Mouse (Mus musculus): Measurements from ENCODE around the gene Hoxd12. TPM values are rescaled to one million over a fixed set of nuclear protein-coding genes. Genes with fewer than 3 reads are reported as not detected.

The Hoxd12 gene
- polyA plus RNA-seq, 1 experiment: not detected

DNA sequence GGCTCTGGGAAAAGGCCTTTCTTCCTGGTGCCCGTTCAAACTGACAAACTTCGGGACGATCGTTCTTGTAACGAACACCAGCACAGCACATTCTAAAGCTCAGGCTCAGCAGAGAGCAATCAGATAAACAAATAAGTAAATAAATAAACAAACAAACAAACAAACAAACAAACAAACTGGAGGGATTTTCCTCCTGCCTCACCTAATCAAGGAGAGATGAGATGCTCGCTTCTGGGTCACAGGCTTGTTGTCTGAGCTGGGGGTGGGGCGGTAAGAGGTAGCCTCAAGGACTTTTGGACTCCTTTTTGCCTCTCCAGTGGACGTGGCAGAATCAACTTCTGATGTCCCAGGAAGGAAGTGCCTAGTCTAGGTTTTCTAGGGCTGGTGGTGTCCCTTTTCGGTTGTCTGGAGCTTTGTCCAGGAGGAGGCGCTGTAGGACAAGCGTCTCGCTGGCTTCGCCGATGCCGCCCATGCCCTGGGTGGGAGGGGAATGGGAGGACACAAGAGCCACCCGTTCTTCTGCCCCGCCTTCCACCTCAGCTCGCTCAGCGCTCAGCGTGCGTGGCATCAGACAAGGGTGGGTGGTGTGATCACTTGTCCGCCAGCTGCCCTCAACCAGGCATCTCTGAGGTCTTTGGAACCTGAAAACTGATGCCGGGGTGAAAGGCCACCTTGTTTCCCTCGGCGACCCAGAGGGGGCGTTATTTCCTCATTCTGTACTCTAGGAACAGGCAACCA lies 40.9 kb downstream of the Hoxd12 start:
- Histone ChIP-seq H3K36me3 (ENCODE audit: control insufficient read depth, insufficient read depth, low read length) (no peaks in the 10 kb centered on the region), H3K27me3 (ENCODE audit: control insufficient read depth, insufficient read depth, low read length) (peaks cover 20% of the 10 kb centered on the region), H3K27ac (ENCODE audit: insufficient read depth, low read length) (no peak overlapping the region), H3K4me1 (ENCODE audit: control insufficient read depth, insufficient read depth, insufficient read length) (peaks cover 4% of the 10 kb centered on the region; the same call in 1 of the 2 replicates), H3K4me3 (ENCODE audit: extremely low read depth, insufficient read depth, insufficient read length) (no peak overlapping the region)
- peak; percentile 12 to 34 for DNase-seq (ENCODE audit: low read depth in 1 of 2, low spot score in 2 of 2)
- TF ChIP-seq CTCF (IDR thresholded peaks at IDR 0.05; ENCODE audit: extremely low read depth, insufficient read depth, insufficient read length, insufficient replicate concordance) (peak; percentile 46; the same call in 1 of the 2 replicates), POLR2A (IDR thresholded peaks at IDR 0.05; ENCODE audit: low read depth, low read length) (no peak)
- 6% methylated on average over 26 of the region's 26 CpGs for WGBS

DNA sequence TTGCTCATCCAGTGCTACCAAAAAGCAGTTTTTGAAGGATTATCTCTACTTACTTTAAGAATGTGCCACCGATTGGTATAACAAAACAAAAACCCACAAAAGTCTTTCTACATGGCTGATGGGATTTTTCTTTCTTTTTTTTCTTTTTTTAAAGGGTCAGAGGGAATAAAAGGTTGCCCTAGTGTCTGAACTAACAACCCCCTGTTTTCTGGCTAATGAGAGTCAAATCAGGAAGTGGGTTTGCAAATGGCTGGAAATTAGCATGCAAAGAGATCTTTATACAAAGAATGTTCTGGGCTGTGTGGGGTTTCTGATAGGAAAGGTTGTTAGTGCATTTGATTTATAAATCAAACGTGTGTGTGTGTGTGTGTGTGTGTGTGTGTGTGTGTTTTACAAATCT lies 45.6 kb downstream of the Hoxd12 start:
- 32% methylated on average over 2 of the region's 2 CpGs for WGBS

DNA sequence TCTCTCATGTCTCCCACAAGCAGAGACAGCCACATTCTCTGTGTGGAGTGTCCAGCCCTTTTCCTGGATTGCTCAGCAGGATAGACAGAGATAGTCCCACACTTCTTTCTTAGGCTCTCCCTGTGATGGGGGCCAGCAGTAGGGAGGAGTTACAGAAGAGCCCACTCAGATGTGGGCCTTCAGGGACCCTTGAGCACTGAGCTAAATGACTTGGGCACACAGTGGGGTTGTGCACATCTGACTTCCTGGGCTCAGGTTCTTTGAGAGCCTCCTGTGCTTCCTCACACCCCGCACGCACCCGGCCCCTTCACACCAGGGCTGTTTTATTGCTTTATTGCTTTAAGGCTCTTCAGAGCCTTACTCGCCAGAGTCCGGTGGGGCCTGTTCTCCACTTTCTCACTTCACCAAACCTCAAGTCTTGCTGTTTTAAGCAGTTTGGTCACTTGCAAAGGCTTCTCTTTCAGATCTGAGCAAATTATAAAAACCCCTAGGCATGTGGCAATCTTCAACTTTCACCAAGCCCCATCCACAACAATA lies 46.2 kb downstream of the Hoxd12 start:
- H3K4me3 ChIP-seq (ENCODE audit: extremely low read depth, insufficient read depth, insufficient read length): no peak overlapping the region
- no peak for DNase-seq (ENCODE audit: low read depth in 1 of 2, low spot score in 2 of 2)
- no peaks in the 10 kb centered on the region; the same call in 1 of the 2 replicates for H3K27me3 ChIP-seq (ENCODE audit: control insufficient read depth, insufficient read depth, low read length)
- no peaks in the 10 kb centered on the region for H3K36me3 ChIP-seq (ENCODE audit: control insufficient read depth, insufficient read depth, low read length)
- H3K27ac ChIP-seq (ENCODE audit: insufficient read depth, low read length): no peak overlapping the region
- TF ChIP-seq CTCF (IDR thresholded peaks at IDR 0.05; ENCODE audit: extremely low read depth, insufficient read depth, insufficient read length, insufficient replicate concordance): no peak
- TF ChIP-seq POLR2A (IDR thresholded peaks at IDR 0.05; ENCODE audit: low read depth, low read length): no peak
- no peaks in the 10 kb centered on the region for H3K4me1 ChIP-seq (ENCODE audit: control insufficient read depth, insufficient read depth, insufficient read length)
- 69% methylated on average over 5 of the region's 5 CpGs for WGBS

More for the DNA sequence above, 45.6 kb downstream of the Hoxd12 start:
- no peak for DNase-seq (ENCODE audit: low read depth in 1 of 2, low spot score in 2 of 2)
- Histone ChIP-seq H3K4me3 (ENCODE audit: extremely low read depth, insufficient read depth, insufficient read length) (no peak overlapping the region), H3K27me3 (ENCODE audit: control insufficient read depth, insufficient read depth, low read length) (peaks cover 5% of the 10 kb centered on the region), H3K4me1 (ENCODE audit: control insufficient read depth, insufficient read depth, insufficient read length) (no peaks in the 10 kb centered on the region), H3K36me3 (ENCODE audit: control insufficient read depth, insufficient read depth, low read length) (no peaks in the 10 kb centered on the region), H3K27ac (ENCODE audit: insufficient read depth, low read length) (no peak overlapping the region)
- TF ChIP-seq POLR2A (IDR thresholded peaks at IDR 0.05; ENCODE audit: low read depth, low read length): no peak

DNA sequence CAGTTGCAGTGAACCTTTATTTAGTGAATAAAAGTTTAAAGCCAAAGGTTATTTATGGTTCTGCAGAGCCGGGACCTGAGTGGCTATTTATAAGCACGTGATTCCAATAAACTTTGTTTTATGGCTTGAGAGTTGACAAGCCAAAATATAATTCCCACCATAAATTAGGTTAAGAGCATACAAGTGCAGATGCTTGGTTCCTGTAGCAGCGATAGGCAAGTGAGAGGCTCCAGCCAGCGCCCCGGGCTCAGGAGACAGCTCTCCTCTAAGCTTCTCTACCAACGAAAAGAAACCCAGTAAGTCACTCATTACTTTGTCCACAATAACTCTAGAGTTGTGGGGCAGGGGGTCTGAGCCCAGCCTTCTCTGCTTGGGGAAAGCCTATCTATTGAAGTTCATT lies 47.1 kb downstream of the Hoxd12 start:
- H3K27me3 ChIP-seq (ENCODE audit: control insufficient read depth, insufficient read depth, low read length): peaks cover 2% of the 10 kb centered on the region; the same call in 1 of the 2 replicates
- WGBS: 20% methylated on average over 6 of the region's 6 CpGs
- H3K27ac ChIP-seq (ENCODE audit: insufficient read depth, low read length): no peak overlapping the region
- H3K4me3 ChIP-seq (ENCODE audit: extremely low read depth, insufficient read depth, insufficient read length): no peak overlapping the region
- H3K4me1 ChIP-seq (ENCODE audit: control insufficient read depth, insufficient read depth, insufficient read length): no peaks in the 10 kb centered on the region
- TF ChIP-seq POLR2A (IDR thresholded peaks at IDR 0.05; ENCODE audit: low read depth, low read length) (no peak), CTCF (IDR thresholded peaks at IDR 0.05; ENCODE audit: extremely low read depth, insufficient read depth, insufficient read length, insufficient replicate concordance) (no peak)
- H3K36me3 ChIP-seq (ENCODE audit: control insufficient read depth, insufficient read depth, low read length): no peaks in the 10 kb centered on the region
- DNase-seq (ENCODE audit: low read depth in 1 of 2, low spot score in 2 of 2): no peak

DNA sequence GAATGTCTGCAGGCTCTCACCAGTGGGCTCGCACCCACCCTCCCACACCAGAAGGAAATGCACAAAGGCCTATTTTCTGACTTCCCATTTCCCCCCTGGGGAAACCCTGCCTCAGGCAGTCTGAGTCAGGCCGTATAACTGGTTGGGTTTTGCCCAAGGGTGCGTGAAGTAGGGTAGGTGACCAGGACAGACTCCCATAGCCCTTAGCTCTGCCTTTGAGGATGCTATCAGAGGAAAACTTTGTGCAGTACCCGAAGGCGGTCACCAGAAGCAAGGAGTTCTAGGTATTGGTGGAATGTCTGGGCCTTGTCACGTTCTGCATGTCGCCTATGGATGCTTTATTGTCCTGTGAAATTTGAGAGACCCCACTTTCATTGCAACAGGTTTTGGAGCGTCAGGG lies 48.1 kb downstream of the Hoxd12 start:
- no peak overlapping the region for H3K4me3 ChIP-seq (ENCODE audit: extremely low read depth, insufficient read depth, insufficient read length)

DNA sequence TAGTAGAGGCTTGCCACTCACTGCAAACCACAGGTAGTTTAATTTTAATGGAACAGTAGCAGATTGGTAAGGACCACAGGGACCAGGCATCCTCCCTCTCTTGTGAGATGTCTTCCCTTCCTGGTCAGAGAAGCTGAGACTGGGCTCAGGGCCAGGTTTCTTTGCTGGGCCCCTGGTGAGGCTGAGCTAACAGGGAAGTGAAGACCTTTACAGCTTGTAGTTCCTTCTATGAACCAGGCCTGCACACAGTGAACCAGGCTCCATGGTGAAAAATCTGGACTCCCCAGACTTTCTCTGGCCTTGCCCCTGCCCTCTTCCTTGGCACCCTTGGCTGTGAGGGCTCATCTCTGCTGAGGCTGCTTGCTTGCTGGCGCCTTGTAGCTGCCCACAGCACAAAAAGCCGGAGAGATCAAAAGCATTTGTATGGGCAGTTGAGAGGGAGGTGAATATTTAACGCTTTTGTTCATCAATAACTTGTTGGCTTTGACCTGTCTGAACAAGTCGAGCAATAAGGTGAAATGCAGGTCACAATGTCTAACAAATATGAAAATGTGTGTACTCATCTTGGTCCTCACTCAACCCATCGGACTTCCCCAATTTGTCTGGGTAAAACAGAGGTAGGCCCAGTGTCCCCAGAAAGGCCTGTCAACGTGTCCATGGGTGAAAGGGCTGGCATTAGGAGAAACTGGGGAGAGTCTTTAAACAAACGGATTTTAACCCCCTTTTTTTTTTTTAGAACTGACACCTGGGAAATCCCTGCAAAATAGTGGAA lies 49.6 kb downstream of the Hoxd12 start:
- no peak overlapping the region for H3K4me3 ChIP-seq (ENCODE audit: extremely low read depth, insufficient read depth, insufficient read length)
- H3K4me1 ChIP-seq (ENCODE audit: control insufficient read depth, insufficient read depth, insufficient read length): no peaks in the 10 kb centered on the region
- no peaks in the 10 kb centered on the region for H3K36me3 ChIP-seq (ENCODE audit: control insufficient read depth, insufficient read depth, low read length)
- H3K27me3 ChIP-seq (ENCODE audit: control insufficient read depth, insufficient read depth, low read length): peaks cover 12% of the 10 kb centered on the region; the same call in 1 of the 2 replicates
- no peak for DNase-seq (ENCODE audit: low read depth in 1 of 2, low spot score in 2 of 2)
- WGBS: 66% methylated on average over 7 of the region's 7 CpGs
- TF ChIP-seq POLR2A (IDR thresholded peaks at IDR 0.05; ENCODE audit: low read depth, low read length): no peak
- no peak overlapping the region for H3K27ac ChIP-seq (ENCODE audit: insufficient read depth, low read length)

More for the DNA sequence above, 48.1 kb downstream of the Hoxd12 start:
- H3K36me3 ChIP-seq (ENCODE audit: control insufficient read depth, insufficient read depth, low read length): no peaks in the 10 kb centered on the region
- peaks cover 9% of the 10 kb centered on the region; the same call in 1 of the 2 replicates for H3K27me3 ChIP-seq (ENCODE audit: control insufficient read depth, insufficient read depth, low read length)
- no peaks in the 10 kb centered on the region for H3K4me1 ChIP-seq (ENCODE audit: control insufficient read depth, insufficient read depth, insufficient read length)
- TF ChIP-seq POLR2A (IDR thresholded peaks at IDR 0.05; ENCODE audit: low read depth, low read length) (no peak), CTCF (IDR thresholded peaks at IDR 0.05; ENCODE audit: extremely low read depth, insufficient read depth, insufficient read length, insufficient replicate concordance) (no peak)
- DNase-seq (ENCODE audit: low read depth in 1 of 2, low spot score in 2 of 2): no peak
- H3K27ac ChIP-seq (ENCODE audit: insufficient read depth, low read length): no peak overlapping the region
- WGBS: 34% methylated on average over 8 of the region's 8 CpGs
